Mouse (Mus musculus): ENCODE results near the gene Dusp23.

Dusp23 gene

GRCm38 (mm10) chr1:172632451-172633326, at the start of gene Dusp23:
TSS of gene Dusp23 (minus strand) at chr1:172632962.
- WGBS: under 1% methylated on average over 53 of the region's 53 CpGs

- 87% methylated on average over 4 of the region's 4 CpGs for WGBS
Measured at GRCm38 (mm10) chr1:172680742-172681141, 48.0 kb upstream of the Dusp23 start.

GRCm38 (mm10) chr1:172670716-172671115, 38.0 kb upstream of the Dusp23 start:
- WGBS: 87% methylated on average over 1 of the region's 1 CpGs

GRCm38 (mm10) chr1:172667597-172667996, 34.8 kb upstream of the Dusp23 start:
- 33% methylated on average over 6 of the region's 6 CpGs for WGBS

DNA sequence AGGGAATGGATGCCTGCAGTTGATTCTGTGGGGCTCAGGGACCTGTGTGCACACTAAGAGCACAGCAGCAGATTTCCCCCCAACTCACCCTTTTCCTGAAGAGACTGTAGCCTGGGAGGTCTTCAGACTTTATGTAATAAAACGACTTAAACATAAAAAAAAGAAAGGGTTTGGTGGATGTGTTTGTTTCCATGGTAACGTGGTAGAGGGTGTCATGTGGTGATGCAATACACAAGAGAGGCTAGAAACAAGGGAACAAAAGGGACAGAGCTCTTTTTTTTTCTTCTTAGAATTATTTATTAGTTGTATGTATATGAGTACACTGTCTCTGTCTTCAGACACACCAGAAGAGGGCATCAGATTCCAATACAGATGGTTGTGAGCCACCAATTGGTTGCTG, 32.7 kb upstream of the Dusp23 start:
- 50% methylated on average over 2 of the region's 2 CpGs for WGBS

GRCm38 (mm10) chr1:172659688-172660087, 26.9 kb upstream of the Dusp23 start:
- 66% methylated on average over 8 of the region's 8 CpGs for WGBS

- 86% methylated on average over 3 of the region's 3 CpGs for WGBS
Measured at GRCm38 (mm10) chr1:172657266-172657665, 24.5 kb upstream of the Dusp23 start.

DNA sequence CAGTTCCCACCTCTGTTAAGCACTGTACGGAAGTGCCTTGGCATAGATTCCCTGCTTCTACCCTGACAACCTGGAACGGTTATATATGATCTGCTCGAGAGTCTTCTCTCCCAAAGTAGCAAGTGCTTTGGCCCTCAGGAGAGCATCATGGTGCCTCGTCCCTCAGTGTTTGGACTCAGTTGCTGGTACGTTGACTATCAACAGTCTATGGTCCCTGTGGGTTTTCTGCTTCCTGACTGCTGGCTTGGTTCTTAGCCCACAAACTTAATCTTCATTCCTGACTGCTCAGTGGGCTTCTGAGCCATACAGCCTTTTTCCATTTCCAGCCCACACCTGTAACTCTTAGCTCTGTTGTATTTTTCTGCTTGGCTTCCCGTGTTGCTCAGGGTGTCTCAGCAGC, 21.1 kb upstream of the Dusp23 start:
- WGBS: 55% methylated on average over 6 of the region's 6 CpGs

DNA sequence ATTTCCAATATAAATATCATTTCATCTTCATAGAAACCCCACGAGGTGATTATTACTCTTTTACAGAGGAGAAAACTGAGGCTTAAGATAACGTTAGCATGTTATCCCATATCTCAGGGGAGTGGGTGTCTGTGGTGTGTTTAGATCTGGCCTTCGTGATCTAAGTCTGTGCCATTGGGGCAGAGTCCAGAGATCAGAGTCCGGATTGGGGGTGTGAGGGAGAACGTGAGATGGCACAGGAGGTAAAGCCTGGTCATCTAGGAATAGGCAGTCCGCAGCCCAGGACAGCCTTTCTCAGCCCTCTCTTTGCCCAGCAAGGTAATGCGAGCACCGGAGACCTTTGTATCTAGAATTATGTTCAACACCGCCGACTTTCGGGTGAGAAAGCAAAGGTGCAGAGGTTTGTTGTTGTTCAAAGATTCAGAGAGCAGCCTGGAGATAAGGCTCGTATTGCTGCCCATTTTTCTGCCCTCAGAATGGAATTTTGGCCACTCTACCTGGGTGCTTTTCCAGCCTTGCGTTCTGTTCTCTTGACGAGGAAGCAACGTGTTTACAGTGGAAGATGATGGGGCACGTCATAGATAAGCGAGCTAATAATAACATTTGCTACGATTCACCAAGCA, 19.4 kb upstream of the Dusp23 start:
- 87% methylated on average over 18 of the region's 18 CpGs for WGBS

- 90% methylated on average over 10 of the region's 10 CpGs for WGBS
Measured at GRCm38 (mm10) chr1:172651288-172651987, 18.7 kb upstream of the Dusp23 start.

GRCm38 (mm10) chr1:172650519-172651287, 17.9 kb upstream of the Dusp23 start:
- 64% methylated on average over 8 of the region's 8 CpGs for WGBS

DNA sequence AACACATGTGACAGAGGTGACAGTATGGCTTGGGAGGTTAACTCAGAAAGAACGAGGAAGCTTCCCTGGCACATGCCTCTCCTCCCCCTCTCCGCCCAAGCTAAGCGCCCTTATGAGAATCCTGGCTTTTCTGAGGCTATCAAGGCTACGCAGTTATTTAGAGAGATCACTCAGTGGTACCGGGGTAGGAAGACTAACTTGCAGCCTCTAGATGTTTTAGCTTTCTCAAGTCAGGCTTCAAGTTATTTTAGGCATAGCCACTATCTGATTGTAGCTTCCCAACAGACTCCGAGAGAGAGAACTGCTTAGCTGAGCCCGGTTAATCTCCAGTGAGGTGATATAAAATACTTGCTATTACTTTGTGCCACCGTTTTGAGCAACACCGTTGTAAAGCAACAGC, 16.6 kb upstream of the Dusp23 start:
- WGBS: 64% methylated on average over 9 of the region's 9 CpGs

GRCm38 (mm10) chr1:172647236-172647635, 14.5 kb upstream of the Dusp23 start:
- WGBS: 54% methylated on average over 4 of the region's 4 CpGs

GRCm38 (mm10) chr1:172638781-172639180, 6.0 kb upstream of the Dusp23 start:
- 40% methylated on average over 2 of the region's 2 CpGs for WGBS

DNA sequence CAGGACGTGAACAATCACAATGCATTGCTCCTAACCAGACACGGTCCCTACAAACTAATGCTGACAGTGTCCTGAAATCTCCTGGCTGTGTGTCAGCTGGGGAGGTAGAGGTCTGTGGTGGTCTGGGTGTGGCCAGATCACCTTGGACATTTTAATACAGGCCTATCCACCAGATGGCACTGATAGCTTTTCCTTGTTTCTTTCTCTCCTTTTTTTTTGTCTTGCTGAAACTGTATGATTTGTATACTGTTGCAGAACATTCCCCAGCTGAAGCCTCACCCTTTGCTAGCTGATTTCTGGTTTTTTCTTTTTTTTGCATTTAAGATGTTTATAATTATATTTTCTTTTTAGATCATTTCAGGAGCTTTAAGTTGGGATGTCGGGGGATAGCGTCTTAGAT, 5.0 kb upstream of the Dusp23 start:
- WGBS: 56% methylated on average over 4 of the region's 4 CpGs

DNA sequence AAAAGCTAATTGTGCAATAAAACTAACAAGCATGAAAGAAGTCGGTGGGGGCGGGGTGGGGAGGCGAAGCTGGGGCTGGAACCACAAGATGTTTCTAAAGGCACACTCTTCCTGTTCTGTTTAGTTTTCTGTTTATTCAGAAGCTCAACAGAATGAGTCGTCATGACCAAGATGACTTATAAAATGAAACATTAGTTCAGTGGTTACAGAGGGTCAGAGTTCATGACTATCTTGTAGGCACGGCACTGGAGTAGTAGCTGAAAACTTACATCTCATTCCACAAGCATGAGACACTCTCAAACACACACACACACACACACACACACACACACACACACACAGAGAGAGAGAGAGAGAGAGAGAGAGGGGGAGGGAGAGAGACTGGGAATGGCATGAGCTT, 3.5 kb upstream of the Dusp23 start:
- WGBS: 87% methylated on average over 5 of the region's 5 CpGs

- 58% methylated on average over 4 of the region's 4 CpGs for WGBS
Measured at GRCm38 (mm10) chr1:172635258-172635657, 2.5 kb upstream of the Dusp23 start.

GRCm38 (mm10) chr1:172634136-172634535, 1.4 kb upstream of the Dusp23 start:
- 85% methylated on average over 2 of the region's 2 CpGs for WGBS

GRCm38 (mm10) chr1:172631721-172632120, 1.0 kb downstream of the Dusp23 start:
- 89% methylated on average over 5 of the region's 5 CpGs for WGBS

- WGBS: 78% methylated on average over 7 of the region's 7 CpGs
Measured at GRCm38 (mm10) chr1:172629831-172630230, 2.9 kb downstream of the Dusp23 start.

DNA sequence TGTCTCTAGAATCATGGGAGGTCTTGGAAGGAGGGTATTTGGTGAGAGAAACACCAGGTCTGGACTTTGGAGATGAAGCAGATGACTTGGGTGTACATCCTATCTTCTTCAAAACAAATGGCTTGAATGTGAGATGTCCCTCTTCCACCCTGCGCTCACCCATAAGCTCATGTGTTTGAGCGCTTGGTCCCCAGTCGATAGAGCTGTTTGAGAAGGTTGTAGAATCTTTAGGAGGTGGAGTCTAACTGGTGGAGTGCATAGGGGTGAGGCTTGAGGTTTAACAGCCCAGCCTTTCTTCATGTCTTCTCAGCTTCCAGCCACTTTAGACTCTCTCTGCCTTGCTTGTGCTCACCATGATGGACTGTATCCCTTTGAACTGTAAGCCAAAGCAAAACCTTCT, 6.5 kb downstream of the Dusp23 start:
- WGBS: 94% methylated on average over 3 of the region's 3 CpGs

GRCm38 (mm10) chr1:172624081-172624480, 8.7 kb downstream of the Dusp23 start:
- 89% methylated on average over 3 of the region's 3 CpGs for WGBS

All from cerebral cortex, adult 2 months (tissue).